Mouse (Mus musculus) spleen, adult 2 months (tissue): ENCODE data around the gene Wfikkn2.

Experiments
- CTCF ChIP-seq: fragments of 200-500 bp; IDR thresholded peaks from 2 replicates; pipeline ENCODE4 v1.5.1; 2011; ENCODE audit warnings: mild to moderate bottlenecking, inconsistent platforms; ENCODE audit not compliant: insufficient read depth, insufficient read length, insufficient replicate concordance; ENCODE audit errors: extremely low read depth
- POLR2A ChIP-seq: fragments of 200-500 bp; IDR thresholded peaks from 2 replicates; pipeline ENCODE4 v1.6.1; 2011; ENCODE audit warnings: low read depth, low read length, inconsistent platforms

GRCm38 (mm10) chr11:94193109-94193508, 52.7 kb downstream of the Wfikkn2 start:
- TF ChIP-seq CTCF (no peak), POLR2A (no peak)
